Mouse (Mus musculus) G1E (cell line): ENCODE data around the gene Gm20503. TPM values are rescaled to one million over a fixed set of nuclear protein-coding genes. Genes with fewer than 3 reads are reported as not detected.

Experiments
- ATAC-seq: 2 replicates; pipeline ENCODE4 v1.8.0; 2016; ENCODE audit warnings: mild to moderate bottlenecking; ENCODE audit not compliant: insufficient number of reproducible peaks, poor library complexity, low FRiP score, severe bottlenecking; ENCODE audit errors: extremely low read depth
- DNase-seq: peaks from one replicate; pipeline ENCODE4 v3.0.0; 2012; ENCODE audit warnings: low spot score
- H3K27me3 ChIP-seq: 2 replicates; pipeline ENCODE4 v1.6.1; 2012; ENCODE audit warnings: mild to moderate bottlenecking, low read length, inconsistent platforms; ENCODE audit not compliant: insufficient read depth
- H3K36me3 ChIP-seq: replicated peaks from 2 replicates; pipeline ENCODE3; 2012; ENCODE audit warnings: mild to moderate bottlenecking, inconsistent platforms
- H3K4me1 ChIP-seq: 2 replicates; pipeline ENCODE4 v1.6.1; 2012; ENCODE audit warnings: low read depth, low read length, inconsistent platforms, mixed read lengths; ENCODE audit not compliant: insufficient read depth
- H3K4me3 ChIP-seq: 2 replicates; pipeline ENCODE4 v1.5.1; 2012; ENCODE audit warnings: low read depth, mild to moderate bottlenecking, inconsistent platforms, low read length, moderate library complexity, mixed read lengths
- H3K9me3 ChIP-seq: replicated peaks from 2 replicates; pipeline ENCODE4 v1.6.1; 2012; ENCODE audit warnings: inconsistent platforms
- CTCF ChIP-seq: IDR thresholded peaks from 2 replicates; pipeline ENCODE4 v1.5.1; 2012; ENCODE audit warnings: low read depth, low read length, inconsistent platforms, mixed read lengths
- GATA1 ChIP-seq: IDR thresholded peaks from 2 replicates; pipeline ENCODE4 v1.6.1; 2012; ENCODE audit warnings: borderline replicate concordance, low read length, inconsistent platforms, mixed read lengths
- GATA2 ChIP-seq: IDR thresholded peaks from 2 replicates; pipeline ENCODE4 v1.6.1; 2012; ENCODE audit warnings: low read depth, low read length, inconsistent platforms, borderline replicate concordance
- POLR2AphosphoS5 ChIP-seq: IDR thresholded peaks from 2 replicates; pipeline ENCODE4 v1.6.1; 2012; ENCODE audit warnings: low read depth, low read length, inconsistent platforms; ENCODE audit not compliant: insufficient replicate concordance
- TAL1 ChIP-seq: conservative IDR thresholded peaks from 2 replicates; pipeline ENCODE4 v1.6.1; 2012; ENCODE audit warnings: low read depth, low read length, inconsistent platforms, mixed read lengths
- polyA plus RNA-seq: library from polyadenylated mRNA; stranded (reverse); fragments of >175 nt; gene quantifications from 2 replicates; pipeline ENCODE4 v1.2.3, GENCODE M21; 2012
- total RNA-seq, 2 experiments: library from RNA; stranded (forward) in 1 of 2; stranded (reverse) in 1 of 2; fragments of 200-1000 nt in 1 of 2; fragments of >200 nt in 1 of 2; fragmentation: Nextera tagmentation in 1 of 2; gene quantifications; 2 replicates each; pipeline ENCODE4 v1.2.3; 2014 to 2017

Gene Gm20503
- total and polyA plus RNA-seq, 3 experiments = not detected

DNA sequence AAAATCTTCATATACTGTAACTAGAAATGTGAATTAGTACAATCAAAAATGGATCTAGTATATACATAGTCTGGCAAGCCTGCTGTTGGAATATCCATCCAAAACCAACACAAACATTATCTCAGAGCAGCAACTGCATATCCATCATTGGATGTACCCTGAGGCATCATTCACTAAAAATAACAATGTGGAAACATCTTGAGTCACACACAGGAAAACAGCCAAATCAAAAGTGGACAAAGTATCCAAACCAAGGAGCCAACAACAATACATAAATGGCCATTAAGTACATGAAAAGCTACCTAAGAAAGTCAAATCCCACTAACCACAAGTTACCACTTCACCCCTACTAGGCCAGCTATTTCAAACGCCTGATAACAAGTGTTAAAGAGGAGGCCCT lies 86.4 kb downstream of the Gm20503 start:
- Histone ChIP-seq H3K4me1 (peaks cover 4% of the 10 kb centered on the region; the same call in 1 of the 2 replicates), H3K27me3 (peaks cover 2% of the 10 kb centered on the region; the same call in 1 of the 2 replicates), H3K9me3 (no peaks in the 10 kb centered on the region), H3K36me3 (no peaks in the 10 kb centered on the region), H3K4me3 (no peak overlapping the region)
- no peak for DNase-seq
- ATAC-seq = no peak
- TF ChIP-seq CTCF (no peak), TAL1 (no peak), GATA1 (no peak), POLR2AphosphoS5 (no peak), GATA2 (no peak)

Other genes with a start within 250 kb of the Gm20503 start
- gene Olfr267, start 215.5 kb upstream of the Gm20503 start, total RNA-seq (2014; fragmentation: Nextera tagmentation) = not detected in 2 replicates
- 0.16 and 0.46 TPM in 2 replicates for gene Olfr267, start 215.5 kb upstream of the Gm20503 start, total RNA-seq (2017)
- not detected in 2 replicates for gene Olfr267, start 215.5 kb upstream of the Gm20503 start, polyA plus RNA-seq
- gene Ecpas, start 90.5 kb upstream of the Gm20503 start, total RNA-seq (2014; fragmentation: Nextera tagmentation) = 243 and 278 TPM in 2 replicates
- 91.0 and 92.5 TPM in 2 replicates for gene Ecpas, start 90.5 kb upstream of the Gm20503 start, total RNA-seq (2017)
- gene Ecpas, start 90.5 kb upstream of the Gm20503 start, polyA plus RNA-seq = 27.1 and 28.7 TPM in 2 replicates
- not detected in 2 replicates for gene Zkscan16, start 59.6 kb upstream of the Gm20503 start, total RNA-seq (2014; fragmentation: Nextera tagmentation)
- 0.12 and 0.22 TPM in 2 replicates for gene Zkscan16, start 59.6 kb upstream of the Gm20503 start, total RNA-seq (2017)
- not detected in 2 replicates for gene Zkscan16, start 59.6 kb upstream of the Gm20503 start, polyA plus RNA-seq
- gene Ptgr1, start 16.1 kb upstream of the Gm20503 start, total RNA-seq (2014; fragmentation: Nextera tagmentation) = 4.4 and 5.0 TPM in 2 replicates
- 13.8 and 14.5 TPM in 2 replicates for gene Ptgr1, start 16.1 kb upstream of the Gm20503 start, total RNA-seq (2017)
- gene Ptgr1, start 16.1 kb upstream of the Gm20503 start, polyA plus RNA-seq = 0.18 and 0.42 TPM in 2 replicates
- 7.8 and 10.3 TPM in 2 replicates for gene Dnajc25, start 8.1 kb upstream of the Gm20503 start, total RNA-seq (2014; fragmentation: Nextera tagmentation)
- gene Dnajc25, start 8.1 kb upstream of the Gm20503 start, total RNA-seq (2017) = 5.5 and 6.4 TPM in 2 replicates
- 3.5 TPM in 2 replicates for gene Dnajc25, start 8.1 kb upstream of the Gm20503 start, polyA plus RNA-seq
- 73.4 and 75.2 TPM in 2 replicates for gene Gng10, start 31.9 kb downstream of the Gm20503 start, total RNA-seq (2014; fragmentation: Nextera tagmentation)
- 121 and 127 TPM in 2 replicates for gene Gng10, start 31.9 kb downstream of the Gm20503 start, total RNA-seq (2017)
- gene Gng10, start 31.9 kb downstream of the Gm20503 start, polyA plus RNA-seq = 19.9 and 21.9 TPM in 2 replicates
- 0.68 and 1.5 TPM in 2 replicates for gene AI481877, start 135.8 kb downstream of the Gm20503 start, total RNA-seq (2014; fragmentation: Nextera tagmentation)
- 0.05 and 0.06 TPM in 2 replicates for gene AI481877, start 135.8 kb downstream of the Gm20503 start, total RNA-seq (2017)
- gene AI481877, start 135.8 kb downstream of the Gm20503 start, polyA plus RNA-seq = not detected in 2 replicates
- gene Ugcg, start 186.0 kb downstream of the Gm20503 start, total RNA-seq (2014; fragmentation: Nextera tagmentation) = 622 and 664 TPM in 2 replicates
- 341 and 382 TPM in 2 replicates for gene Ugcg, start 186.0 kb downstream of the Gm20503 start, total RNA-seq (2017)
- gene Ugcg, start 186.0 kb downstream of the Gm20503 start, polyA plus RNA-seq = 142 and 168 TPM in 2 replicates